Mouse (Mus musculus): ENCODE results near the gene Chd3. TPM values are rescaled to one million over a fixed set of nuclear protein-coding genes. Genes with fewer than 3 reads are reported as not detected.

Chd3 gene
- polyA plus RNA-seq, 1 experiment from 2014 or later, result 56.7 TPM

GRCm38 (mm10) chr11:69334796-69335195, 34.4 kb downstream of the Chd3 start:
- H3K27me3 ChIP-seq, result no peaks in the 10 kb centered on the region
- no peak overlapping the region for H3K27ac ChIP-seq
- no peak overlapping the region for H3K4me3 ChIP-seq
- no peaks in the 10 kb centered on the region for H3K9me3 ChIP-seq
- no peaks in the 10 kb centered on the region for H3K36me3 ChIP-seq
- H3K9ac ChIP-seq, result no peak overlapping the region
- H3K4me1 ChIP-seq, result peaks cover 16% of the 10 kb centered on the region
- 43% methylated on average over 4 of the region's 4 CpGs for WGBS
- no peak for ATAC-seq (ENCODE audit: borderline replicate concordance, extremely low read depth, low FRiP score, low TSS enrichment)
- H3K4me2 ChIP-seq, result no peak overlapping the region

- 55% methylated on average over 3 of the region's 3 CpGs for WGBS
These were observed 35.3 kb downstream of the Chd3 start for GRCm38 (mm10) chr11:69333922-69334321.

DNA sequence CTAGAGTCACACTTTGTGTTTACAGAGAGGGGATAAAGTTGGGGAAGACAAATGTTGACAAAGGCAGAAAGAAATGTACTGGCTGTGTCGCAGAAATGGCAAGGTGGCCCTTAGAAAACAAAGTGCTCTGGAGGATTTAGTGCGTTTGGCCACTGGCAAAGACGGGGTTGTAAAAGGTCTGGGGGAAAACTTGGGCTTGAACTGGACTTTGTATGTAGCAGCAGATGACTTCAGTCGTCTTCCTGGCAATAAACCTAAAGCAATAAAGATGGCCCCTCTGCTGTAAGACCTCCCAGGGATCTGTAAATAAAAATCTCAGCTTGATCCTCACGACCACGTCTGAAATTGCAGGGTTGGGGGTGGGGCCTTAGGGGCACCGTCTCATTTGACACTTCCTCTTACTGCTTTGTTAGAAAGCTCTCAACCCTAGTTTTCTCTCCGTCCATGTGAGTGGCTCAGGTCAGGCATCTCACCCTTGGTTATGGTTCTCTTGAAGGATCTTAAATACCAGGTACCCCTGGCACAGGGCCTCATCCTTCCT, 36.4 kb downstream of the Chd3 start:
- Histone ChIP-seq H3K9me3 (no peaks in the 10 kb centered on the region), H3K27me3 (peaks cover 11% of the 10 kb centered on the region; the same call in 1 of the 2 replicates), H3K4me1 (peaks cover 16% of the 10 kb centered on the region), H3K4me2 (peak overlapping the region; percentile 81), H3K27ac (no peak overlapping the region), H3K9ac (peak overlapping the region; percentile 69), H3K4me3 (no peak overlapping the region), H3K36me3 (no peaks in the 10 kb centered on the region)
- WGBS, result 28% methylated on average over 8 of the region's 8 CpGs
- ATAC-seq (ENCODE audit: borderline replicate concordance, extremely low read depth, low FRiP score, low TSS enrichment), result no peak

More at GRCm38 (mm10) chr11:69333922-69334321, 35.3 kb downstream of the Chd3 start:
- H3K27ac ChIP-seq, result no peak overlapping the region
- ATAC-seq (ENCODE audit: borderline replicate concordance, extremely low read depth, low FRiP score, low TSS enrichment), result no peak
- H3K4me2 ChIP-seq, result no peak overlapping the region
- no peak overlapping the region for H3K9ac ChIP-seq
- H3K9me3 ChIP-seq, result no peaks in the 10 kb centered on the region
- H3K4me3 ChIP-seq, result no peak overlapping the region
- H3K4me1 ChIP-seq, result peaks cover 16% of the 10 kb centered on the region
- H3K36me3 ChIP-seq, result no peaks in the 10 kb centered on the region
- 0 out of 2 replicates have a peak, but pooled peaks cover 1% of the 10 kb centered on the region for H3K27me3 ChIP-seq

- Histone ChIP-seq H3K27ac (0 out of 2 replicates have a peak overlapping the region, but pooled peaks have one; percentile 20), H3K4me3 (peak overlapping the region; percentile 58)
- ATAC-seq (ENCODE audit: borderline replicate concordance, extremely low read depth, low FRiP score, low TSS enrichment), result peak; percentile 51; the same call in 1 of the 2 replicates
These were observed 37.2 kb downstream of the Chd3 start for GRCm38 (mm10) chr11:69331929-69332405.

GRCm38 (mm10) chr11:69331152-69331551, 38.1 kb downstream of the Chd3 start:
- H3K27ac ChIP-seq, result no peak overlapping the region
- H3K27me3 ChIP-seq, result peaks cover 25% of the 10 kb centered on the region
- no peaks in the 10 kb centered on the region for H3K9me3 ChIP-seq
- 80% methylated on average over 6 of the region's 6 CpGs for whole genome bisulfite sequencing
- H3K36me3 ChIP-seq, result no peaks in the 10 kb centered on the region
- H3K4me2 ChIP-seq, result peak overlapping the region; percentile 81
- no peak for ATAC-seq (ENCODE audit: borderline replicate concordance, extremely low read depth, low FRiP score, low TSS enrichment)
- peak overlapping the region; percentile 69; the same call in 1 of the 2 replicates for H3K9ac ChIP-seq
- H3K4me3 ChIP-seq, result no peak overlapping the region
- peaks cover 26% of the 10 kb centered on the region for H3K4me1 ChIP-seq

More at GRCm38 (mm10) chr11:69331929-69332405, 37.2 kb downstream of the Chd3 start:
- WGBS, result 1% methylated on average over 24 of the region's 24 CpGs
- Histone ChIP-seq H3K9ac (peak overlapping the region; percentile 69), H3K4me1 (peaks cover 18% of the 10 kb centered on the region), H3K9me3 (no peaks in the 10 kb centered on the region), H3K4me2 (peak overlapping the region; percentile 81), H3K27me3 (peaks cover 19% of the 10 kb centered on the region), H3K36me3 (no peaks in the 10 kb centered on the region)

GRCm38 (mm10) chr11:69328517-69328916, 40.7 kb downstream of the Chd3 start:
- Histone ChIP-seq H3K9me3 (no peaks in the 10 kb centered on the region), H3K36me3 (no peaks in the 10 kb centered on the region), H3K27me3 (peaks cover 25% of the 10 kb centered on the region), H3K4me1 (peaks cover 44% of the 10 kb centered on the region), H3K9ac (no peak overlapping the region), H3K4me2 (no peak overlapping the region), H3K4me3 (no peak overlapping the region), H3K27ac (no peak overlapping the region)
- ATAC-seq (ENCODE audit: borderline replicate concordance, extremely low read depth, low FRiP score, low TSS enrichment), result no peak
- WGBS, result 79% methylated on average over 6 of the region's 6 CpGs

- peak overlapping the region; percentile 92; the same call in 1 of the 2 replicates for H3K4me2 ChIP-seq
- no peaks in the 10 kb centered on the region for H3K36me3 ChIP-seq
- no peak overlapping the region for H3K9ac ChIP-seq
- ATAC-seq (ENCODE audit: borderline replicate concordance, extremely low read depth, low FRiP score, low TSS enrichment), result no peak
- no peak overlapping the region for H3K4me3 ChIP-seq
- peaks cover 45% of the 10 kb centered on the region for H3K4me1 ChIP-seq
- no peak overlapping the region for H3K27ac ChIP-seq
- 36% methylated on average over 6 of the region's 6 CpGs for WGBS
- H3K9me3 ChIP-seq, result no peaks in the 10 kb centered on the region
- peaks cover 25% of the 10 kb centered on the region for H3K27me3 ChIP-seq
These were observed 41.6 kb downstream of the Chd3 start for GRCm38 (mm10) chr11:69327648-69328047.

DNA sequence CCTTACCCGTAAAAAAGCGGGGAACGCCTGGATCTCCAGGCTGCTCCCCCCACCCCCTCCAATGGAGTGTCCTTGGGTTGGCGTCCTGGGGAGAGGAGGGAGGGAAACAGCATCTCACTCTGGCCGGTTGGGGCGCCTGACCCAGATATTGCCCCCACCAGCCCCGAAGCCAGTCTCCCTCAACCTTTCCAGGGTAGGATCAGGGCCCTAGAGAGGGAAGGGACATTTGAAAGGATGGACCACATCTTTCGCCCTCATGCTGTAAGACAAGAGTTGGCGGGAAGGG, 42.1 kb downstream of the Chd3 start:
- Histone ChIP-seq H3K9ac (no peak overlapping the region), H3K4me2 (peak overlapping the region; percentile 92), H3K9me3 (no peaks in the 10 kb centered on the region), H3K4me1 (peaks cover 46% of the 10 kb centered on the region), H3K4me3 (peak overlapping the region; percentile 46; the same call in 1 of the 2 replicates), H3K27me3 (peaks cover 25% of the 10 kb centered on the region), H3K36me3 (no peaks in the 10 kb centered on the region), H3K27ac (no peak overlapping the region)
- ATAC-seq (ENCODE audit: borderline replicate concordance, extremely low read depth, low FRiP score, low TSS enrichment), result no peak
- 18% methylated on average over 9 of the region's 9 CpGs for WGBS

GRCm38 (mm10) chr11:69326408-69327156, 42.6 kb downstream of the Chd3 start:
- WGBS, result 1% methylated on average over 45 of the region's 45 CpGs
- Histone ChIP-seq H3K27ac (no peak overlapping the region), H3K4me2 (peak overlapping the region; percentile 92), H3K9me3 (no peaks in the 10 kb centered on the region), H3K4me3 (peak overlapping the region; percentile 46), H3K9ac (peak overlapping the region; percentile 37), H3K27me3 (peaks cover 25% of the 10 kb centered on the region), H3K36me3 (no peaks in the 10 kb centered on the region), H3K4me1 (peaks cover 49% of the 10 kb centered on the region)
- no peak for ATAC-seq (ENCODE audit: borderline replicate concordance, extremely low read depth, low FRiP score, low TSS enrichment)

- WGBS, result 9% methylated on average over 26 of the region's 26 CpGs
- H3K27me3 ChIP-seq, result peaks cover 25% of the 10 kb centered on the region
These were observed 43.4 kb downstream of the Chd3 start, which contains the start of gene Kcnab3 for GRCm38 (mm10) chr11:69325628-69326407. Kcnab3 (plus strand) TSS chr11:69326258.

DNA sequence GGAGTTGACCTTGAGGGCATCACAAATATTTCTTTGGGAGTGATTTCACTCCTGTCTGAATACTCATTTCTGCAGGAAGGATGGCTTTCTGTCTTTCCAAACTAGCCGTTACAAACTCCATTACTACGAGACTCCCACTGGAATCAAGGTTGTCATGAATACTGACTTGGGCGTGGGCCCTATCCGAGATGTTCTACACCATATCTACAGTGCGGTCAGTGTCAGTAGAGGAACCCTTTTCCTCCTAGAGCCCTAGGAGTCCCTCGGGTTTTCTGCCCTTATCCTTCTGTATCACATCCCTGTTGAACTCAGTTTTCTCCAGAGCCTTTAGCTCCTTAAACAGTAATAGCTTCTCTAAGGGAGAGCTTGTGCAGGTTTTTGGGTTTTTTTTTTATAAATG, 44.5 kb downstream of the Chd3 start:
- ATAC-seq (ENCODE audit: borderline replicate concordance, extremely low read depth, low FRiP score, low TSS enrichment), result no peak
- Histone ChIP-seq H3K27me3 (peaks cover 25% of the 10 kb centered on the region), H3K9ac (peak overlapping the region; percentile 73), H3K36me3 (peaks cover 4% of the 10 kb centered on the region), H3K4me2 (peak overlapping the region; percentile 87), H3K4me3 (peak overlapping the region; percentile 62), H3K27ac (no peak overlapping the region), H3K9me3 (no peaks in the 10 kb centered on the region), H3K4me1 (peaks cover 43% of the 10 kb centered on the region)
- 79% methylated on average over 6 of the region's 6 CpGs for WGBS

More at GRCm38 (mm10) chr11:69325628-69326407, 43.4 kb downstream of the Chd3 start, which contains the start of gene Kcnab3:
- Histone ChIP-seq H3K4me2 (peak within 1 kb of the TSS; percentile 92), H3K9ac (peak within 1 kb of the TSS; percentile 37), H3K4me1 (peaks cover 43% of the 10 kb centered on the region), H3K9me3 (no peaks in the 10 kb centered on the region), H3K27ac (peak within 1 kb of the TSS; percentile 36; the same call in 1 of the 2 replicates), H3K36me3 (no peaks in the 10 kb centered on the region), H3K4me3 (peak within 1 kb of the TSS; percentile 46)
- peak; percentile 58 for ATAC-seq (ENCODE audit: borderline replicate concordance, extremely low read depth, low FRiP score, low TSS enrichment)

Measured in lung, embryonic 15.5 days (tissue).